Mouse (Mus musculus) cerebellum, adult 2 months (tissue): ENCODE data around the gene Alox12.

Source experiments
- CTCF ChIP-seq: fragments of 200-500 bp; IDR thresholded peaks from 2 replicates; pipeline ENCODE4 v1.5.1; 2011; ENCODE audit warnings: low read depth, mild to moderate bottlenecking, control low read depth, low read length, moderate library complexity, borderline replicate concordance; ENCODE audit not compliant: insufficient read depth
- POLR2A ChIP-seq: fragments of 200-500 bp; IDR thresholded peaks from 2 replicates; pipeline ENCODE4 v1.6.1; 2011; ENCODE audit warnings: low read length, control low read depth, borderline replicate concordance; ENCODE audit not compliant: insufficient read depth

- TF ChIP-seq CTCF: no peak
- no peak for TF ChIP-seq POLR2A
Measured at GRCm38 (mm10) chr11:70211972-70212371, 43.2 kb downstream of the Alox12 start.
